Mouse (Mus musculus) c-Kit-positive CD71-positive TER-119-positive erythroid progenitor cells, embryonic 14.5 days (primary cell): ENCODE results near the gene Fosb.

Source experiments
- DNase-seq: peaks from one replicate; pipeline ENCODE4 v3.0.0-alpha.2; 2013; ENCODE audit warnings: low spot score

Gene Fosb

DNA sequence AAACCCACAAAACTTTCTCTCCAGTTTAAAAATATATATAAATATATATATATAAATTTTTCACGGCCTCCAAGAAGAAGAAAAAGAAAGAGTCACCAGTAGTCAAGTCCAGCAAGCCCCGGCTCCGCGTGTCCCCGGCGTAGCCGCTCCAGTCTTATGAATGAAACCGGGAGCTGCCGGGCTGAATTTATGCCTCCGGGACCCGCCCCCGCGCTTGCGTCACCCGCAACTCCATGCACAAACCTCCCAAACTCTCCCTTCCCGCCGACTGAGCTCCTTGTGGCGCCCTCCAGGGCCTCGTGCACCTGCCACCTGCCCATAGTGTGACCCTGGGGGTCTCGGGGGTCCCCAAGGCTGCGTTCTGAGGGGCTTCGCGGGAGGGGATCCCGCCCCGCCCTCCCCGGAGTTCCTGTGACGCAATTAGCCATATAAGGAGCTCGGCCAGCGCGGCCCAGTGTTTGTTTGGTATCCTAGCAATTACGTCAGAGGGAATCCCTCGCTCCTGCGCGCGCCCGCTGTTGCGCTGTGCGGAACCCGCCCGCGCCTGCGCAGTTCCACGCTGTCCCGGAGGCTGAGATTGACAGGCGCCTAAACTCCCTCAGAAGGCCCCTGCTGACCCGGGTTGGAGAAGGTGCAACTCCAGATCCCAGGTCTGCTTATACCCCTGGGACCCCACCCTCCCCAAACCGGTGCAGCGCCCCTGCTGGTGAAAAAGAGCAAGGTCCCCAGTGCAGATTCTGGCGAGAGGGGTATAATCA lies at the start of gene Fosb:
Gene Fosb, minus strand, starts transcription at position 168 of the 758 bp plus-strand sequence.
- peak; percentile 93 for DNase-seq

DNA sequence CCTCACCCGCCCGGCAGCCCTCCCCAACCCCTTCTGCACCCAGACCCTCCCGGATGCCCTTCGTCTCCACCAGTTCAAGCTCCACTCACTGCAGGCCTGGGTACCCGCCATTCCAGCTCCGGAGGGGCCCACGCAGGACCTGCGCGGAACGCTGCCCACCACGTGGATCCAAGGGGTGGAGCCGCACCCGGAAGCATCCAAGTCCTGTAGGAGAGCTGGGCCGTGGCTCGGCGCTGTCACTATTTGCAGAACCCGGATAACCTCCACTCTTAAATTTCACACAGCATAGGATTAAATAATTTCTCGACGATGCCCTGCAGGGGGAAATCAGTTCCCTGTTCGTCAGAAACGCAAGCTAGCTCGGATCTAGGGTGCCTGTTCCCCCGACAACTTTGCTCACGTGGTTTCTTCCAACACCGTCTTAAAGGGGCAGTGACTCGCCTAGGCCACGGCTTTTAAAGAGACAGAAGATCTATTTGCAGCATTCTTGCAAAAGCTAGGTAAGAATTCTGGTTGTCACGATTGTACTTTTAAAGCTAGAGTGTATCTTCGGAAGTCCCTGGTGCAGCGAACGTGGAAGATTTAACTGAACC lies 49.5 kb upstream of the Fosb start, which contains the start of the genes Cd3eap and Ppp1r13l:
Gene Cd3eap, minus strand, starts transcription at position 185 of the 593 bp plus-strand sequence.
Gene Ppp1r13l, plus strand, starts transcription at position 451 of the 593 bp plus-strand sequence.
- peak; percentile 88 for DNase-seq

DNA sequence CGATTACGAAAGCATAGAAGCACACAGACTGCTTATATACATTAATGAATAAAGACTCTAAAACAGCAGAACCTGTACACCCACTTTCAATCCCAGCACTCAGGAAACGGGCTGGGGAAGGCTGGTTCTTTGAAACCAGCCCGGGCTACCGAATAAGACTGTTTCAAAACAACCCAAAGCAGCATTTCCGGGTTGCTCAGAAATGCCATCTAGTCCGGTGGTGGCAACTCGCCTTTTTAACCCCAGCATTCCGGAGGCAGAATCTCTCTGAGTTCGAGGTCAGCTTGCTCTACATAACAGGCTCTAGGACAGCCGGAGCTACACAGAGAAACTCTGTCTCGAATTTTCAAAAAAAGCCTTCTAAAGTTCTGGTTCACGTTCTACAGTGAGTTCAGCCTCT lies 48.8 kb upstream of the Fosb start:
- no peak for DNase-seq

DNA sequence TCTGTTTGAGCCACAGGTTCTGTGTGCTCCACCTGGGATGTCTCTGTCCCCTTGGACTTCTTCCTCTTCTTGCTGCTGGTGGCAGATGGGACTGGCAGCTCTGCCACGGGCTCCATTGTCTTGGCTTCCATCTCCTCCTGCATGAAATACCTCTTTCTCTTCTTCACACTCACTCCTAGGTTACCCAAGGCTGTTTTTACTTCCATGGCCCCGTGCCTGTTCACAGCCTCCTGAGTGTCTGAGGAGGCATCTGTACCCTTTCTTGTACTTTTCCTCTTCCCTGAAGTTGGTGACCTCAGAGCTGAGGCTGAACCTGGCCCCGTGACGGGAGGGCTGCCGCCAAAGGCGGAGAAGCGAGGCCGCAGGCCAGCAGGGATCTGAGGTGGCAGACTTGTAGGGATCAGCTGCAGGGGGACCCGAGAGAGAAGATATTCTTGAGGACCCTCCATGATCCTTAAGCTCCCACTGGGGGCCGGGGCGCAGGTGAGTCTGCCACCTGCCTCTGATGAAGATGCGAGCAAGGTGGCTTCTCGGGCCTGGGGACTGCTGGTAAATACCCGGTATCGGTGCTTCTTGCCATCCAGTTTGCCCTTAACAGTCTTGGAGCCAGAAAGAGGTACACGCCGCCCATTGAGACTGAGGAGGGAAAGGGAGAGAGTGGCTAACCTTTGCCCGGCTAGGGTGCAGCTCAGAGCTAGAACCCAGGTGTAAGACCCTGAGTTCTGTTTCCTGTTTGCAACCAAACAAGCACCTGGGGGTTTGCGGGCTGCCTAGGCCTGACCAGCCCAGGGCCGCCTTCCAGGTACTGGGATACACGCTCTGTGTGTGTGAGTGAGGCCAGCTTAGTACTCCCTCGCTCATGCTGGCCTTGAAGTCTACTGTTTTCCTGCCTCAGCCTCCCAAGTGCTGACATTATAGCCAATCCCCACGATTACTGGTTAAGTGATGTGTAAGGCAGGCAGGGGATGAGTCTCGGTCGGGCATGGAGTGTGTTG lies 47.8 kb upstream of the Fosb start:
- no peak for DNase-seq

DNA sequence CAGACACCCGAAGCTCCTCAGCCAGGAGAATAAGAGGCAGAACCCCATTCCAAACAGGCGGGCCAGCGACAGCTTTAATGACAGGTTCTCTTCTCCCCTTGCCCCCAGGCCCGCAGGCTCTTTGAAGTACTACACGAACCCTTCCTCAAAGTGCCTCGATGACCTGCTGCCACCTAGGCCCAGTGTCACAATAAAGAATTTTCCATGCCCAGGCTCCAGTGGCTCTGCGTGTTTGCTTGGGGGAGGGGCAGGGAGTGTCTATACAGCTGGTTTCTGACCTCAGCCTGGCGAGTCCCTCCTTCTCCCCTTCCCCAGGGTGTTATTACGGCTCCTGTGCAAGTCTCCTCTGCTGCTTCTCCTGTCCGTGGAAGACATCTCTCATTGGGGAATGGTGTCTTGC lies 46.5 kb upstream of the Fosb start:
- DNase-seq = no peak

DNA sequence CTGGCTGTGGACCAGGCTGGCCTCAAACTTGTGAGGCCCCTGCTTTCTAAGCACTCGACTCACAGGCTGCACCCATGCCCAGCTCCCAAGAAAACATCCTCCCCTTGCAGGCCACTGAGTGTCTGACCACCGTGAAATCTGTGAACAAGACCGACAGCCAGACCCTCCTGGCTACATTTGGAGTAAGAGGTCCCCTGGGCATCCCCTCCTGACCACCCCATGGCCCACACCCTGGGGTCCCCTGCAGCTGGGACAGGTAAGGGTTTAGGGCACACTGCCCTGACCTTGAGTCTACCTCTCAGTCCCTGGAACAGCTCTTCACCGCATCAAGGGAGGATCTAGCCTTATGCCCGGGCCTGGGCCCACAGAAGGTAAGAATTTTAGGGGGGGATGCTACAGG lies 45.1 kb upstream of the Fosb start:
- no peak for DNase-seq

DNA sequence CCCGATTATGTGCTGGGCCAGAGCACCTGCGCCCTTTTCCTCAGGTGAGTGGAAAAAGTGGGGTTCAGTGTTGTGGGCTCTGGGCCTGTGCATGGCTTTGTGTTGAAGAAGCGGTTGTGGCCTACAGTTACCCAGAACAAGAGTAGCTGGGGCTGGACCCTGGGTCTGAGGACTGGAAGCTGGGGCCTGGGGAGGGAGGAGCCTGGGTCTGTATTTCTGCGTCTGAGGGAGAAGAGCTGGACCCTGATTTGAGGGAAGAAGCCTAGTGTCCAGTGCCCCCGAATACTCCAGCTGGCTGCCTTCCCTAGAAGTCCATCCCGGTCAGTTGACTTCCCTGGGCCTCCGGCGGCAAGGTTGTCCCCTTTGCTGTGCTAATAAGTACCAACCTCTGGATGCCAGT lies 40.4 kb upstream of the Fosb start:
- DNase-seq = no peak

DNA sequence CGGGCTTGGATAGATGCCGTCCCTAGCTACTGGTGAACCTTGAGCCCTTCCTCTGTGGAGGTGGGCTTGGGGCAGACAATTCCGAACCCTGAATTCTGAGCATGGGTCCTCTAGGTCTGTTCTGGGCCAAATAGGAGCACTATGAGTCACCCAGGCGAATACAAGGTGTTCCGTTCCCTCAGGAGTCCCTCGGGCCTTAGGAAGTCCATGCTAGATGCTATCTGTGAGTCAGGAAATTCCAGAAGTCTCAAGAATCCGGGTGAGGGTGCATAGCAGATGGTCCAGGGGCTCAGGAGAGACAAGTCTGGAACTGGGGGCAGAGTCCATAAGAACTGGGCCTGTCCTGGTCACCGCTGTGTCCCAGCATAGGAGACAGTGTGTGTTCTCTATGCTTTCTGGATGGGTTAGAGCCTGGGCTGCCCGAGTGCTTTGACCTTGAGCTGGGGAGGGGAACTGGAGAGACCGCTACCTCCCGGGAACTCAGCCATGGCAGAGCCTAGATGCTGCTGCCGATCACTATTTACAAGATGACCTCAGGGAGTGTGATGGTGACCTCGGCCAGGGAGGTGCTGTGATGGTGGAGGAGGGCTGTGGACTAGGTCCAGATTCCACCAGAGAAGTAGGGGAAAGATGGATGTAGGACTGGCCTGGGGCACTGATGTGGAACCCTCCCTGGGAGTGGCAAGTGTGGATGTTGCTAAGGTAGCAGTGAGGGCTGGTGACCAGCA lies 39.5 kb upstream of the Fosb start:
- no peak for DNase-seq

DNA sequence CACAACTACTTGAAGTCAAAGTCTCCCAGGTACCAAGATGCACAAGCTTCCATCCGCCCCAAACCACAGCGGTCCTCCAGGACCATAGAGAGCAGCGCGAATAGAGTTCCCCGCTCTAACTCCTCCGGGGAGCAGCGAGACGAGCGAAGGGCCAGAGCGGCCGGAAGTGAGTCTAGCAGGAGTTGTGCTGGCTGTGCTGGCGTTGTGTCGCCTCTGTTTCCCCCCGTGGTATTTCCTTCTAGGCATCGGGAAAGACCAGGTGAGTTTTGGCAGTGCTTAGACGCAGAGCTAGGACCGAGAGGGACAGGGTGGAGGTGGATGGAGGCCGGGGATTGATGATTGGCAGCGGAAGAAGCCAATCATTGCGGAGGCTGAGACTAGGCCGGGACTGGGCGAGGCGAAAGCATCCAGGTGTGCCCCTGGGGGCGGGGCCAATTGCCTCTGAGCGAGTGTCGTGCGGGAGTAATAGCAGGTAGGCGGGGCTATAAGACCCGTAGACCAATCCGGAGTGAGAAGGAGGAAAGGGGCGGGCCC lies 35.2 kb upstream of the Fosb start:
- DNase-seq = peak; percentile 98

DNA sequence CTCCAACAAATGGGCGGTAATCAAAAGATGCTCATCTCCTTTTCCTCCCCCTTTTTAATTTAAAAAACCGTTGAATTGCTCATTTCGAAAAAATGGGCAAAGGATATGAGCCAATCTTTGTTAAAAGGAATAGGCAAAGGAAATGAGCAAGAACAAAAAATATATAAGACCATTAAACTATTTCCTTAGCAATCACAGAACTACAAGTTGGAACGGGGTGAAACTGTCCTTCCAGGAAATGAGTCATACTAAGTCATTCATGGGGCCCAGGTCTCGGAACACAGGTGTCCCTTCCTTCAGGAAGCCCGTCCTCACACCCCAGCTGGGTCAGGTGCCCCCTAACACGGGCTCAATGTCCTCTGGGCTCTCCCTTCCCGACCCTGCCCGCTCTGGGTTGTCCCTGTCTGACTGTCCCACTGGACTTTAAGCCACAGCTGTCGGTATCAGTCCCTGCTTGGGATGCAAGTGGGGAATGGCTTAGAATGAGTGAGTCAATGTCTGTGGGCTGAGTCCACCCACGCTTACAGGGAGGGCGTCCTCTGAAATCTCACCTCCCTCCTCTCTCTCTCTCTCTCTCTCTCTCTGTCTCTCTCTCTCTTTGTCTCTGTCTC lies 34.5 kb upstream of the Fosb start, which contains the start of gene Ercc1:
Gene Ercc1, plus strand, starts transcription at position 542 of the 611 bp plus-strand sequence.
- no peak for DNase-seq

DNA sequence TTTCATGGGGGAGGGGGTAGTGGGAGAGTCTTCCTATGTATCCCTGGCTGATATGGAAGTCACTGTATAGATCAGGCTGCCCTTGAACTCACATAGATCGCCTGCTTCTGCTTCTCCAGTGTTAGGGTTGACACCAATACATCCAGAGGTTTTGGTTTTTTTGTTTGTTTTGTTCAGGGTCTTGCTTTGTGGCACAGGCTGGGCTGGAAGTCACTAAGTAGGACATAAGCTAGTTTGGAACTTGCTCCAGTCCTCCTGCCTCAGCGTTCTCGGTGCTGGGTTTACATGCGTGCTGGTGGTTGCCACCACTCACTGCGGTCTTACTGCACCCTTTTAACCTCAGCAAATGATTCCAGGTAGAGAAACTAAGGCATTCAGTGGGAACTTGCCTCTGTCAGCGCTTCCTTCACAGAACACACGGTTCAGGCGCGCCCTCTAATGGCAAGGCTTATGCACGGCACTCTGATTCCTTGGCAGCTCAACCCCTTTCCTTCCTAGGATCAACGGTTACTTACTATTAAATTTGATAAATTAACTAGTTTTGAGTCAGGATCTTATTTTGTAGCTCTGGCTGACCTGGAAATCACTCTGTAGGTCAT lies 33.5 kb upstream of the Fosb start:
- peak; percentile 85 for DNase-seq

DNA sequence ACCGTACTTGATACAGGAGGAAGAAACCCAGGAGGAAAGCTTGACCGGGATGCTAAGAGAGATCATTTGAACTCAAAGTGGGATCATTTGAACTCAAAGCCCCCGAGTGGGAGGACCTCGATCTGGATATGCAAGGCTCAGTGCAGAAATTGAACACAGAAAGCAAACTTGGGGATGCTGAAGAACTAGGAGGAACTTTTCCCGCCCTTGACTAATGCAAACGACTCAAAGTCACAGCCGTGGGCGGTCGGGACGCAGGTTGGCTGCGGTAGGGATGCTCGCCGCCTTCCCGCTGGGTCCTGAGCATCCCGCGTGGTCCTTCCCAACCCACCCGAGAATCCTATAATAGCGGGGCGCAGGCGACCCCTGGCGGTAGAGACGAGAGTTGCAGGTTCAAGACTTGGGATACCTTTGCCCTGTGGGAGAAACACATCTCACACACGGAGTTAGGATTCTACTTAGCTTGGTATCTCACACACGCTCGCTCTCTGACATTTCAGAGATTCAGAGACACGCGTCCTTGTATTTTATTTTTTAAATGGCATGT lies 32.7 kb upstream of the Fosb start:
- peak; percentile 70 for DNase-seq

DNA sequence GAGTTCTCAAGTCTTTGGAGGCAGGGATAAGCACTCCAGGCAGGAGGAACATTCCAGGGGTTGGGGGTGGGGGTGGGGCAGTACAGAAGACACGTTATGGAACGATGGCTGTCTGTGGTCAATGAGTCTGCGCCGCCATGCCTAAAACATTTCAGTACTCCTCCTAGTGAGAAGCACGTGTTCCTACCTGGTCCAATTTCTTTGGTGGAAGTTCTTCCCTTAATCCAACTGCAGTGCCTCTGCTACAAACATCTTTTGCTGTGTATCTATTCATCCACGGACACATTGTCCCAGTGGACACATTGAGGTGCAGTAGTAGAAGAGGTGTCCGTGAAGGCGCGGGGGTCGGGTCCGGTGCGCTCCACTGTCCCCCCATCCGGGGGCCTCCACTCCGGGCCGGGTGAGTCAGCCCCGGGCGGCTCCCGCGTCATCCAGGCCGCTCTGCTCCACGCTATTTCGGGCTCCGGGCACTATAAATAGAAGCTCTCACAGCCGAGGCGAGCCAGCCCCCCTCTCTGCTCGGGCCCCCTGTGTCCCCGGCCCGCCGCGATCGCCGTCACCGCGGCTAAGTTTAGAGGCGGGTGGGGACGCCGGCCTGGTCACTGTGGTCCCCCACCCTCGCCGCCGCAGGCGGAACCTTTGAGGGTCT lies 32.0 kb upstream of the Fosb start:
- no peak for DNase-seq

DNA sequence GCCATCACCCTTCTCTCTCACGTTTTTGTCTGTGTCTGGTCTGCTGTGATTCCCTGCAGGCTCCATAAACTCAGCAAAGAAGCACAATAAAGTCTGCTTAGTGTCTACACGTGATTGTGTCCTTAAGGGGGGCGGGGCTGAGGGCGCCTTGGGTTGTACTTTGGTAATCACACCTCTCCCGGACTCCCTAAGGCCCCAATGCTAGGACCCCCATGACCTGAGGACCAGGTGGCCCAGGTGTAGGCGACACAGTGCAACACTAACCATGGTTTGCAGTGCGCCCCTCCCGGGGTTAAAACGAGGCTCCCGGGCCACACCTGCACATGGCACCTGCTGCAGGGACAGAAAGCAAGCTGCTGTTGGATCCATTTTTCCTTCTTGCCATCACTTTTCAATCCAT lies 31.4 kb upstream of the Fosb start:
- DNase-seq = no peak

DNA sequence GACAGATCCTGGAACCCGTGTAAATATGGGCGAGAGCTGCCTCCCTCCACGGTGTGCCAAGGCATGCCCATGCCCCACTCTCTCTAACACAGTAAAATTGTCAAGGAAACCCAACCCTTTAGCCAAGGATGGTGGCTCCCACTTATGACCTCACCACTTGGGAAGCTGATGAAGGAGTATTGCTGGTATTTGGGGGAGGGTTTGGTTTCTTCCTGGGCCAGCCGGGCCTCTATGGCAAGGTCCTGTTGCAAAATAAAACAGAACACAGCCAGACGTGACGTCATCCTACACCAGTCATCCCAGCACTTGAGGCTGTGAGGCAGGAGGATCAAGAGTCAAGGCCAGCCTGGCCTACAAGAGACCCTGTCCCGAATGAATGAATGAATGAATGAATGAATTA lies 28.7 kb upstream of the Fosb start:
- no peak for DNase-seq

DNA sequence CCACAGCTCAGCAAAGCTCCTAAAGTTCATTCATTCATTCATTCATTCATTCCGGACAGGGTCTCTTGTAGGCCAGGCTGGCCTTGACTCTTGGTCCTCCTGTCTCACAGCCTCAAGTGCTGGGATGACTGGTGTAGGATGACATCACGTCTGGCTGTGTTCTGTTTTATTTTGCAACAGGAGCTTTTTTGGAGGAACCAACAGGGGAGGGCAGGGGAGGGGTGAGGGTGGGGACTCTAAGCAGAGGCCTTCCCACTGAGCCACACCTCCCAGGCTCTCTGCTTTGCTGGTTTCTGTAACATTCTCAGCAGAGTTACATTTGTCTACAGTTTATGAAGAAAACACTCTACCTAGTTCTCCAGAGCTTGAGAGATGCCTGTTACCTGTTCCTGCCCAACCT lies 28.2 kb upstream of the Fosb start:
- no peak for DNase-seq

DNA sequence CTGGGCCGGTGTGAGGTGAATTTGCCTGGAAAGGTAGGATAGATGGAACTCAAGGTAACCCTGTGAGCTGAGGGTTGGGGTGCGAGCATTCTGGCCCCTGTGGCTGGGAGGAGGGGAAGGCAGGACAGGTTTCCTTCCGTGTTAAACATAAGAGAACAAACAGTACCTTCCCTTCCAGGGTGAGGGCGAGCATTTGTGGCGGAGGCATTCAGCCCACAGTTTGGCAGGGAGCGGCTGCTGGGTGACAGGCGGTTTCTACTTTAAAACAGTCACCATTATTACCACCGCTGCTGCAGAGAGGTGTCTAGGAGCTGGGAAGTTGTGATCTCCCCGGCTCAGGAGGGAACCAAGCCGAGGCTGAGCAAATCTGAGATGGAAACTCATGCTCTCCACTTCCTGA lies 27.3 kb upstream of the Fosb start:
- DNase-seq = no peak

DNA sequence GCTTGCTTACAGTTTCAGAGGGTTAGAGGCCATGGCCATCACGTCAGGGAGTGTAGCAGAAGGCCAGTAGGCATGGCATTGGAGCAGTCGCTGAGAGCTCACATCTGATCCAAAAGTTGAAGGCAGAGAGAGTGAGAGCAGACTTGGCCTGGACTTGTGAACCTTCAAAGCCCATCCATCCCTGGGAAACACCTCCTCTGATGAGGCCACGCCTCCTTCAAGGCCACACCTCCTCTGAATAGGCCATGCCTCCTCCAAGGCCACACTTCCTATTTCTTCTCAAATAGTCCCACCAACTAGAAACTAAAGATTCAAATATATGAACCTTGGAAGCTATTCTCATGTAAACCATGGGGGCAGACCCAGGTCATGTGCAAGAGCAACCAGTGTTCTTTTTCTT lies 25.7 kb upstream of the Fosb start:
- DNase-seq = no peak

DNA sequence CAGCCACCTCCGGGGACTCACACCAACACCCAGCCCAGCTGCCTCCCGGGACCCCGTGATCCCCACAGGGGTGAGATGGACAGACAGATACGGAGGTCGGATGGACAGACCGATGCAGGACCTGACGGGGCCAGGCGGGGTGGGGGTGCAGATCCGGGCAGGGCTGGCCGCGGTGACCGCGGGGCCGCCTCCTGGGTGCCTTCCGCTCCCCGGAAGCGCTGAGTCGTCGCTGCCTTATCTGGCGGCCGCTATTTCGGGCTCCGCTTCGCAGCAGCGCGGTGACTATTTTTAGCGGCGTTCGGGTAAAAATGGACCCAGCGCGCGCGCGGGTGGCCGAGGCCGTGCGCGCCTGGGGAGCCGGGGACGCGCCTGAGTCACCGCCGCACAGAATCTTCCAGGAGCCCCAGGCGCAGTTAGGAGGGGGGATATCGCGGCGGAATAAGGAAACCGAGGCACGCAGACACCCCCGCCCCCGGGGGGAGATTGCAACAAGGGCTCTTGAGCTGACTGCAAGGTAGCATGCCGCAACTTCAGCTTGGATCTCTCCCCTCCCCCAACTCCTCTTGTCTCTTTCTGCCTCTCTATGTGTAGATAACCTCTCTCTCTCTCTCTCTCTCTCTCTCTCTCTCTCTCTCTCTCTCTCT lies 23.0 kb upstream of the Fosb start:
- no peak for DNase-seq
